Mouse (Mus musculus): ENCODE results near the gene Gm45785. TPM values are rescaled to one million over a fixed set of nuclear protein-coding genes. Genes with fewer than 3 reads are reported as not detected.

Gm45785 gene
- polyA plus RNA-seq, 1 experiment = not detected

GRCm38 (mm10) chr7:140843806-140844205 is 12.3 kb downstream of the Gm45785 start:
- no peak overlapping the region for H3K4me3 ChIP-seq (ENCODE audit: extremely low read depth, insufficient read depth, insufficient read length)
- no peak overlapping the region for H3K27ac ChIP-seq (ENCODE audit: insufficient read depth, low read length)
- no peak for TF ChIP-seq POLR2A (IDR thresholded peaks at IDR 0.05; ENCODE audit: low read depth, low read length)
- TF ChIP-seq CTCF (IDR thresholded peaks at IDR 0.05; ENCODE audit: extremely low read depth, insufficient read depth, insufficient read length, insufficient replicate concordance) = no peak
- H3K27me3 ChIP-seq (ENCODE audit: control insufficient read depth, insufficient read depth, low read length) = no peaks in the 10 kb centered on the region
- no peaks in the 10 kb centered on the region for H3K4me1 ChIP-seq (ENCODE audit: control insufficient read depth, insufficient read depth, insufficient read length)
- H3K36me3 ChIP-seq (ENCODE audit: control insufficient read depth, insufficient read depth, low read length) = no peaks in the 10 kb centered on the region
- WGBS = 87% methylated on average over 7 of the region's 7 CpGs
- no peak for DNase-seq (ENCODE audit: low read depth in 1 of 2, low spot score in 2 of 2)

GRCm38 (mm10) chr7:140840750-140841735 is 15.1 kb downstream of the Gm45785 start:
- TF ChIP-seq CTCF (IDR thresholded peaks at IDR 0.05; ENCODE audit: extremely low read depth, insufficient read depth, insufficient read length, insufficient replicate concordance) (no peak), POLR2A (IDR thresholded peaks at IDR 0.05; ENCODE audit: low read depth, low read length) (no peak)
- 54% methylated on average over 19 of the region's 19 CpGs for WGBS
- Histone ChIP-seq H3K4me1 (ENCODE audit: control insufficient read depth, insufficient read depth, insufficient read length) (no peaks in the 10 kb centered on the region), H3K27ac (ENCODE audit: insufficient read depth, low read length) (no peak overlapping the region), H3K27me3 (ENCODE audit: control insufficient read depth, insufficient read depth, low read length) (no peaks in the 10 kb centered on the region), H3K36me3 (ENCODE audit: control insufficient read depth, insufficient read depth, low read length) (no peaks in the 10 kb centered on the region), H3K4me3 (ENCODE audit: extremely low read depth, insufficient read depth, insufficient read length) (no peak overlapping the region)
- no peak for DNase-seq (ENCODE audit: low read depth in 1 of 2, low spot score in 2 of 2)

- Histone ChIP-seq H3K4me3 (ENCODE audit: extremely low read depth, insufficient read depth, insufficient read length) (no peak overlapping the region), H3K27me3 (ENCODE audit: control insufficient read depth, insufficient read depth, low read length) (no peaks in the 10 kb centered on the region), H3K36me3 (ENCODE audit: control insufficient read depth, insufficient read depth, low read length) (no peaks in the 10 kb centered on the region), H3K27ac (ENCODE audit: insufficient read depth, low read length) (no peak overlapping the region), H3K4me1 (ENCODE audit: control insufficient read depth, insufficient read depth, insufficient read length) (no peaks in the 10 kb centered on the region)
- peak in 1 of 2 experiments; percentile 0 for DNase-seq (ENCODE audit: low read depth in 1 of 2, low spot score in 2 of 2)
- TF ChIP-seq POLR2A (IDR thresholded peaks at IDR 0.05; ENCODE audit: low read depth, low read length) = no peak
- TF ChIP-seq CTCF (IDR thresholded peaks at IDR 0.05; ENCODE audit: extremely low read depth, insufficient read depth, insufficient read length, insufficient replicate concordance) = no peak
- WGBS = 67% methylated on average over 5 of the region's 5 CpGs
These were observed 16.6 kb downstream of the Gm45785 start for GRCm38 (mm10) chr7:140839556-140839955.

- no peaks in the 10 kb centered on the region for H3K4me1 ChIP-seq (ENCODE audit: control insufficient read depth, insufficient read depth, insufficient read length)
- WGBS = 88% methylated on average over 9 of the region's 9 CpGs
- DNase-seq (ENCODE audit: low read depth in 1 of 2, low spot score in 2 of 2) = no peak
- H3K36me3 ChIP-seq (ENCODE audit: control insufficient read depth, insufficient read depth, low read length) = no peaks in the 10 kb centered on the region
- H3K4me3 ChIP-seq (ENCODE audit: extremely low read depth, insufficient read depth, insufficient read length) = no peak overlapping the region
- TF ChIP-seq CTCF (IDR thresholded peaks at IDR 0.05; ENCODE audit: extremely low read depth, insufficient read depth, insufficient read length, insufficient replicate concordance) = no peak
- no peak for TF ChIP-seq POLR2A (IDR thresholded peaks at IDR 0.05; ENCODE audit: low read depth, low read length)
- H3K27ac ChIP-seq (ENCODE audit: insufficient read depth, low read length) = no peak overlapping the region
- H3K27me3 ChIP-seq (ENCODE audit: control insufficient read depth, insufficient read depth, low read length) = no peaks in the 10 kb centered on the region
These were observed 19.7 kb downstream of the Gm45785 start for GRCm38 (mm10) chr7:140836243-140837115.

- no peaks in the 10 kb centered on the region for H3K36me3 ChIP-seq (ENCODE audit: control insufficient read depth, insufficient read depth, low read length)
- no peak overlapping the region for H3K4me3 ChIP-seq (ENCODE audit: extremely low read depth, insufficient read depth, insufficient read length)
- H3K4me1 ChIP-seq (ENCODE audit: control insufficient read depth, insufficient read depth, insufficient read length) = no peaks in the 10 kb centered on the region
- H3K27me3 ChIP-seq (ENCODE audit: control insufficient read depth, insufficient read depth, low read length) = no peaks in the 10 kb centered on the region
- TF ChIP-seq CTCF (IDR thresholded peaks at IDR 0.05; ENCODE audit: extremely low read depth, insufficient read depth, insufficient read length, insufficient replicate concordance) (no peak), POLR2A (IDR thresholded peaks at IDR 0.05; ENCODE audit: low read depth, low read length) (no peak)
- DNase-seq (ENCODE audit: low read depth in 1 of 2, low spot score in 2 of 2) = no peak
- no peak overlapping the region for H3K27ac ChIP-seq (ENCODE audit: insufficient read depth, low read length)
- WGBS = 92% methylated on average over 2 of the region's 2 CpGs
These were observed 20.4 kb downstream of the Gm45785 start for GRCm38 (mm10) chr7:140835758-140836087.

- Histone ChIP-seq H3K27ac (ENCODE audit: insufficient read depth, low read length) (no peak within 1 kb of the TSS), H3K4me3 (ENCODE audit: extremely low read depth, insufficient read depth, insufficient read length) (no peak within 1 kb of the TSS), H3K27me3 (ENCODE audit: control insufficient read depth, insufficient read depth, low read length) (no peaks in the 10 kb centered on the region), H3K36me3 (ENCODE audit: control insufficient read depth, insufficient read depth, low read length) (no peaks in the 10 kb centered on the region), H3K4me1 (ENCODE audit: control insufficient read depth, insufficient read depth, insufficient read length) (no peaks in the 10 kb centered on the region)
- no peak for DNase-seq (ENCODE audit: low read depth in 1 of 2, low spot score in 2 of 2)
- 80% methylated on average over 20 of the region's 20 CpGs for WGBS
- no peak for TF ChIP-seq CTCF (IDR thresholded peaks at IDR 0.05; ENCODE audit: extremely low read depth, insufficient read depth, insufficient read length, insufficient replicate concordance)
- no peak for TF ChIP-seq POLR2A (IDR thresholded peaks at IDR 0.05; ENCODE audit: low read depth, low read length)
These were observed 21.0 kb downstream of the Gm45785 start, which contains the start of gene Urah for GRCm38 (mm10) chr7:140834968-140835757. TSS of gene Urah (plus strand) at chr7:140835018.

All from spleen, adult 2 months (tissue).